Mouse (Mus musculus) liver, embryonic 16.5 days (tissue): ENCODE measurements around the gene Klf9. TPM values are rescaled to one million over a fixed set of nuclear protein-coding genes. Genes with fewer than 3 reads are reported as not detected.

ENCODE experiments used
- ATAC-seq: fragments of 200-750 bp; cut with Nextera tagmentation; 2 replicates; pipeline ENCODE4 v1.8.0; 2017; ENCODE audit warnings: low read depth, mild to moderate bottlenecking, moderate number of reproducible peaks, moderate library complexity
- H3K27ac ChIP-seq: fragments of 300-500 bp; sonication (generic); 2 replicates; pipeline ENCODE4 v1.5.1; 2014; ENCODE audit warnings: mild to moderate bottlenecking, low read length
- H3K27me3 ChIP-seq: fragments of 300-500 bp; sonication (generic); 2 replicates; pipeline ENCODE4 v1.6.1; 2014; ENCODE audit warnings: low read depth, low read length, mixed read lengths; ENCODE audit not compliant: control insufficient read depth, insufficient read depth
- H3K36me3 ChIP-seq: fragments of 300-500 bp; sonication (generic); 2 replicates; pipeline ENCODE4 v1.6.1; 2014; ENCODE audit warnings: mild to moderate bottlenecking; ENCODE audit not compliant: control insufficient read depth, insufficient read depth
- H3K4me1 ChIP-seq: fragments of 300-500 bp; sonication (generic); 2 replicates; pipeline ENCODE4 v1.6.1; 2014; ENCODE audit warnings: low read depth, low read length, mixed read lengths; ENCODE audit not compliant: control insufficient read depth
- H3K4me2 ChIP-seq: fragments of 300-500 bp; sonication (generic); 2 replicates; pipeline ENCODE4 v1.6.1; 2014; ENCODE audit warnings: low read depth, low read length, mixed read lengths
- H3K4me3 ChIP-seq: fragments of 300-500 bp; sonication (generic); 2 replicates; pipeline ENCODE4 v1.5.1; 2014; ENCODE audit warnings: low read depth, mild to moderate bottlenecking, low read length
- H3K9ac ChIP-seq: fragments of 300-500 bp; sonication (generic); 2 replicates; pipeline ENCODE4 v1.6.1; 2014; ENCODE audit warnings: low read depth, low read length
- H3K9me3 ChIP-seq: fragments of 300-500 bp; sonication (generic); replicated peaks from 2 replicates; pipeline ENCODE4 v1.6.1; 2016; ENCODE audit warnings: low read length; ENCODE audit not compliant: control insufficient read depth
- WGBS: fragments of 180-500 bp; shearing (Covaris S2); extraction: QIAGEN DNeasy Blood & Tissue Kit; methylation state at CpG from one replicate; pipeline ENCODE4 v1.1.7; 2014; ENCODE audit not compliant: insufficient replicate concordance; 5-methylcytosine and 5-hydroxymethylcytosine counted together
- polyA plus RNA-seq: library from polyadenylated mRNA; unstranded; fragments of >200 nt; fragmentation: Nextera tagmentation; extraction: Ambion mirVana; gene quantifications from 2 replicates; pipeline ENCODE4 v1.2.1, GENCODE M21; 2015

Klf9 gene
- polyA plus RNA-seq, 1 experiment from 2014 or later = 0.90 TPM

DNA sequence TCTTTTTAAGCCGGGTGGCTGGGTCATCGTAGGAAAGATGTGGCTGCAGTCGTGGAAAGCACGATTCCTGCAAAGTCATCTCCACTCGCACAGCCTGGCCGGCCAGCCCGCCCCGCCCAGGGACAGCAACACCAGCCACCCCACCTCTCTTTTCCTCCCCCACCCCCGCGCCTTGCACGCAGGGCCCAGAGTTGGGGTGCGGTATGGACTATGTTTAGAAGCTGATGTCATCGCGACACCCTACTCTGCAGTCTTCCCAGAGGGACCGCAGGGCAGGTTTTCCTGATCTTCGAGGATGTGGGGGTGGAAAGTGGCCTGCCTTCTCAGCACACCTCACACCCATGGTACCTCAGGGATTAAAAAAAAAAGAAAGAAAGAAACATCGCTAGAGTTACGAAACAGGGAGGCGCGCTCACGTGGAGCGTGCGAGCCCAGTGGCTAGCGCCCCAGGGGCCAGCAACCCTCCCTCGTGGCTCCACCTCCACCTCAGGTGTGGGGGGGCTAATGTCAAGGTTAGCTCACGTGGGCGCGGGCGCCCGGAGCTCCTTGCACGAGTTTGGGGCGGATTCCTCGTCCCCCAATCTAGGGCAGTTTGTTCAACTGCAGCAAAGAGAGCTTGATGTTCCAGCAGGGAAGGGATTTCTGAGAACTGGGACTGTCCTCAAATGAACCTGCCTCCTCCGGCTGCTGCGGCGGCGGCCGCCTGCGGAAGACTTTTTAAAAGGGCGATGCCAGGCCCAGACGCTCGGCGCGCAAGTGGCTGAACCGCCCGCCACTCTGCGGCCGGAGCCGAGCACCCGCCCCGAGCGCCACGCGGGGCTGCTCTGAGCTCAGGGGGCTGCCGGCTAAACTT lies 5.5 kb upstream of the Klf9 start:
- Histone ChIP-seq H3K4me1 (peaks cover 26% of the 10 kb centered on the region), H3K36me3 (no peaks in the 10 kb centered on the region), H3K27me3 (peaks cover 52% of the 10 kb centered on the region), H3K4me3 (peak overlapping the region; percentile 51), H3K4me2 (peak overlapping the region; percentile 82), H3K9me3 (no peaks in the 10 kb centered on the region), H3K27ac (no peak overlapping the region), H3K9ac (peak overlapping the region; percentile 31)
- peak; percentile 49 for ATAC-seq
- under 1% methylated on average over 55 of the region's 55 CpGs for WGBS

DNA sequence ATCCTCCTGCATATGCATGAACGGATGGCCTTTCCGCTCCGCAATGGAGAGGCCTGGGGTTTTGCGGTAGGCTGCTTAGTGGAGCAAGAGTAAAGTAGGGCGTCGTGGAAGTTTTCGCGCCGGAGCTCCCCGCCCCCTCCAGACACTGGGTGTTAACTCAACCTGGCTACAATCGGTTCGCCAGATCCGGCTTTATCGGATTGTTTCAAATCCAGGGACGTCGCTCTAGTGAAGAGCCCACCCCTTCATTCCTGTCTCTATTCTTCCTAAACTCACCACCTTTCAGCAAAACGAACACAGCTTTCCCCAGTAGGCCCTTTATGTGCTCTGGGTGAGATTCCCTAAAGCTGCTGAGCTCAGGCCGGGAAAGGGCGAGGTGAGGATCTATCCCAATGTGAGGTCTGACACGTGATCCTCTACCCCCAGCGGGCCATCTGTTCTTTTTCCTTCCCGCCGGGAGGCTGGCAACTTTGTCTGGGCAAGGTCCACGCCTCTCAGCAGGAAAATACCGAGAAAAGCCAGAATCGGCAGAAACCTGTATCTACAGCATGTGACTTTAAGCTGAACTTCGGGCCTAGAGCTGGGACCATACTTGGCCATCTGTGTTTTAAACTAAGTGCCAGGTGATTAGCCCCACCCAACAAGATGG lies 4.7 kb upstream of the Klf9 start:
- no peak for ATAC-seq
- H3K27me3 ChIP-seq = peaks cover 52% of the 10 kb centered on the region

DNA sequence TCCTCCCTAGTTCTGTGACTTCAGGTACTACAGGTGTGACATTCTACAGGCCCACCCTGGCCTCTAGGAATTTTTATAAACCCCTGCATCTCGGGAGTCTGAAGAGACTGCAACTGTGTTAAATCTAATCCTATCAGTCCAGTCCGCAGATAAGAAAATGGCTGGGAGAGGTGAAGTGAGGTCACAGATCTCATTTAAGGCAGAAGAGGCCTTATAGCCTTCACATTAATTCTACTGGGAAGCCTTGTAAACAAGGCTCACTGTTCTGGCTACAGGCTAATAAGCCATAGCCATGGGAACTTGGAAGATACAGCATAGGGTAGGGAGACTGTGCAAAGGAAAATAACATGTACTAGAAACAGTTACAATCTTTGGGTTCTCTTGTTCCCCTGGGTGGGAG lies 3.7 kb upstream of the Klf9 start:
- H3K9ac ChIP-seq = no peak overlapping the region
- no peak overlapping the region for H3K27ac ChIP-seq
- no peaks in the 10 kb centered on the region for H3K36me3 ChIP-seq
- peaks cover 34% of the 10 kb centered on the region for H3K4me1 ChIP-seq
- WGBS = 51% methylated on average over 2 of the region's 2 CpGs
- no peak for ATAC-seq
- no peaks in the 10 kb centered on the region for H3K9me3 ChIP-seq
- H3K4me2 ChIP-seq = no peak overlapping the region
- no peak overlapping the region for H3K4me3 ChIP-seq
- H3K27me3 ChIP-seq = peaks cover 47% of the 10 kb centered on the region

More for the DNA sequence above, 4.7 kb upstream of the Klf9 start:
- Histone ChIP-seq H3K36me3 (no peaks in the 10 kb centered on the region), H3K4me3 (peak overlapping the region; percentile 51), H3K4me2 (peak overlapping the region; percentile 82), H3K9ac (peak overlapping the region; percentile 31), H3K27ac (no peak overlapping the region), H3K9me3 (no peaks in the 10 kb centered on the region), H3K4me1 (peaks cover 26% of the 10 kb centered on the region)
- WGBS = 11% methylated on average over 27 of the region's 27 CpGs

DNA sequence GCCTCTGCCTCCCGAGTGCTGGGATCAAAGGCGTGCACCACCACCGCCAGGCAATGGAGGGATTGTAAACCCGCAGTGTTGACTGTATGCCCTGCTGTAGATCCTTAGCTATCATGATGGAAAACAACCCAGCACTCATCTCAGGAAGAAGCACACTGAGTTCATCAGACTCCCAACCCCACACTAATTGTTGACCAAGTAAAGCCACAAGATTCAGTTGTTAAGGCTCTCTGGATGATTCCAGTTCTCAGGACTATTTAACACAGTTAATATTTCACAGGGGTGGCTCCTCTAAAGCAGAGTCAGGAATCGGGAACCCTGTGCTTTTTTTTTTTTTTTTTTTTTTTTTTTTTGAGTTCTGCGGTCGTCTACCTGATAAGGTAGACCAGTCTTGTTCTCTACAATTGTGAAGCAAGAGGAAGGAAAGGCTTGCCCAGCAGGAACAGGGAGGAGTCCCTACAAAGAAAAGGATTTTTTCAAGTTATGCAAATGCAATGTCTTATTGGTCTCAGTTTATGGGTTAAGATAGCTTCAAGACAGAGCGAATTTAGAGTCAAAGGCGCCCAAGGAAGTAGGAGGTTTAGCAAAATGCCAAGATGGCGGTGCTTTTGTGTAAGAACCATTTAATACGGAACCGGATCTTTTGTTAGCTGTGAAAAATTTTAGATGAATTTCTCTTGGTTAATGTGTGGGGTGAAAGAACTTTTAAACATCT lies 1.1 kb upstream of the Klf9 start:
- Histone ChIP-seq H3K36me3 (no peaks in the 10 kb centered on the region), H3K4me1 (peaks cover 40% of the 10 kb centered on the region), H3K4me2 (peak overlapping the region; percentile 98), H3K27me3 (peaks cover 32% of the 10 kb centered on the region), H3K4me3 (peak overlapping the region; percentile 71), H3K9me3 (no peaks in the 10 kb centered on the region), H3K27ac (no peak overlapping the region; the same call in 1 of the 2 replicates), H3K9ac (peak overlapping the region; percentile 72; the same call in 1 of the 2 replicates)
- WGBS = 34% methylated on average over 12 of the region's 12 CpGs
- ATAC-seq = no peak

DNA sequence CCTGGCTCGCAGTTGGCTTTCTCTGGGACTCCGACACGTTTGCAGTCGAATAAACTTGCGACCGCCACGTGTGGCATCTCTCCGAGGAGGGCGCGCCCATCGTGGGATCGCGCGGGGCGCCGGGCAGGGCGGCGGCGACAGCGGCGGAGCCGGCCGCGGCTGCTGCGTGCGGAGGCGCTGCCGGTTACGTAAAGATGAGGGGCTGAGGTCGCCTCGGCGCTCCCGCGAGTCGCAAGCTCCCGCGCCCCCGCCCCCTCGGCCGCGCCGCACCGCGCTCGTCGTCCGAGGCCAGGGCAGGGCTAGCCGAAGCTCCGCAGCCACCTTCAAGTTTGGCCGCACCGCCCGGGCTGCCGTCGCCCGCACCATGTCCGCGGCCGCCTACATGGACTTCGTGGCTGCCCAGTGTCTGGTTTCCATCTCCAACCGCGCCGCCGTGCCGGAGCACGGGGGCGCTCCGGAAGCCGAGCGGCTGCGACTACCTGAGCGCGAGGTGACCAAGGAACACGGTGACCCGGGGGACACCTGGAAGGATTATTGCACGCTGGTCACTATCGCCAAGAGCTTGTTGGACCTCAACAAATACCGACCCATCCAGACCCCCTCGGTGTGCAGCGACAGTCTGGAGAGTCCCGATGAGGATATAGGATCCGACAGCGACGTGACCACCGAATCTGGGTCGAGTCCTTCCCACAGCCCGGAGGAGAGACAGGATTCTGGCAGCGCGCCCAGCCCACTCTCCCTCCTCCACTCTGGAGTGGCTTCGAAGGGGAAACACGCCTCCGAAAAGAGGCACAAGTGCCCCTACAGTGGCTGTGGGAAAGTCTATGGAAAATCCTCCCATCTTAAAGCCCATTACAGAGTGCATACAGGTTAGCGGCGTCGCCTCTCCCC lies 610 bp downstream of the Klf9 start:
- Histone ChIP-seq H3K4me1 (peaks cover 23% of the 10 kb centered on the region), H3K9ac (peak overlapping the region; percentile 72), H3K9me3 (no peaks in the 10 kb centered on the region), H3K27ac (peak overlapping the region; percentile 85), H3K36me3 (no peaks in the 10 kb centered on the region), H3K4me2 (peak overlapping the region; percentile 98), H3K27me3 (peaks cover 14% of the 10 kb centered on the region), H3K4me3 (peak overlapping the region; percentile 71)
- under 1% methylated on average over 88 of the region's 94 CpGs for WGBS
- peak; percentile 26 for ATAC-seq

DNA sequence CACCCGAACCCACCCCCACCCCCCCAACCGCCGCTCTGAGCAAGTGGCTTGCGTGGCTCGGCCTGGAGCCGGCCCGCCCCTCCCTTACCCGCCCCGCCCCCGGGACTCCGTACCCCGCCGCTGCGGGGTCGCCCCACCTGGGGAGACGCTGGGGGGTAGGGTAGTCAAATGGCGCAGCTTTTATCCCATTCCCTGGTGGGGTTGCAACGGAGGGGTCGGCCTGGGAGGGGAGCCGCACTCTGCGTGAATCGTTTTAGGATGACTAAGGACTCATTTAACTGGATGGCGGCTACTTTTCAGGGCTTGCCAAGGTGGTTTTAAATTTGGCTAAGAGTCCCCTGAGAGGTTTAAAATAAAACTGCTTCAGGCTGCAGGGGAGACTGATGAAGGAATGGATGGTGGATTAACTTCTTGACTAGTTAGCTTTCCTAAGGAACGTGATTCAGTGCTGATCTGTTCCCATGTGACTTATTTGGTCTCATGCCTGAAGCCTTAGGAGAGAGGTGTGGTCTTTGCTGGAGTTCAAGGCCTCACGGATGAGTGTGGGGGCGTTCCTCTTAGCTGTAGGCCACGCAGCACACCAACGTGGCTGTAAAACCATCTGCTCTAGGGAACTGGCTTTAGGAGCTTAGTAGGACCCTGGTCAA lies 1.5 kb downstream of the Klf9 start:
- Histone ChIP-seq H3K4me1 (peaks cover 23% of the 10 kb centered on the region), H3K4me2 (peak overlapping the region; percentile 98), H3K4me3 (peak overlapping the region; percentile 71), H3K9ac (peak overlapping the region; percentile 72; the same call in 1 of the 2 replicates), H3K36me3 (no peaks in the 10 kb centered on the region), H3K27ac (no peak overlapping the region), H3K9me3 (no peaks in the 10 kb centered on the region), H3K27me3 (peaks cover 7% of the 10 kb centered on the region)
- WGBS = 8% methylated on average over 26 of the region's 28 CpGs
- ATAC-seq = no peak

DNA sequence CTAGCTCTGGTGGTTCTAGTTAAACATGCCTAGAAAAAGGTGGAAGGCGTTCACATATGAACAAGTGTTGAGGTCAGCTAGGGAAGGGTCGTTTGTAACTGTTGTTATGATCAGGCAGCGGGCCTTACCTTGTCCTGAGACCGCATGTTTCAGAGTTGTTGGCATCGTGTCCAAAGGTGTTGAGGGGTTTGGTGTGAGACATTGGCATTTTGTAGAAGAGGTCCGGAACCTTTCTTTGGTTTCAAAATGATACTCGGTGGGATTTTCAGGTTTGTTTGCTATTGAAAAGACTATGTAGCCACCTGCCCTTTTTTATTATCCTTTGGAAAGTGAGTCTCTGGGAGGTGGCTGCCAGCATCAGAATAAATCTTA lies 2.0 kb downstream of the Klf9 start:
- Histone ChIP-seq H3K9ac (no peak overlapping the region; the same call in 1 of the 2 replicates), H3K27me3 (peaks cover 5% of the 10 kb centered on the region), H3K36me3 (no peaks in the 10 kb centered on the region), H3K4me3 (peak overlapping the region; percentile 71), H3K27ac (no peak overlapping the region), H3K9me3 (no peaks in the 10 kb centered on the region), H3K4me2 (peak overlapping the region; percentile 98), H3K4me1 (peaks cover 23% of the 10 kb centered on the region)
- no peak for ATAC-seq
- 60% methylated on average over 7 of the region's 7 CpGs for WGBS

DNA sequence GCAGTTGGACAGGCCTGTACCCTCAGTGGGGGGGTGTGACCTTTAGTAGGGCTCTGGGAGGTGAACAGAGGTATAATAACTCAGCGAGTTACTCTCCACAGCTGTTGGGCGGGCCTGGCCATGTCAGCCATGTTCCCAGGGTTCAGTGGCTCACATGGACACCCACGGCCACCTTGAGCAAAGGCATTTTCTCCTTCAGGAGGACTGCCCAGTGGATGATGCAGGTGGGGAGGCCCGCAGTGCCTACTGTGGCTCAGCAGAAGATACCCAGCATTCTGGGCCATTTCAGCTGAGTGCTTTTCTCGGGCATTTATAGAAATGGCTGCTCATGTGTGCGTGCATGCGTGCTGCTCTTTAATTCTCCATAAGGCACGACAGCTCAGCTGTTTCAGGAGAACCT lies 2.5 kb downstream of the Klf9 start:
- H3K27me3 ChIP-seq = peaks cover 5% of the 10 kb centered on the region
- peaks cover 23% of the 10 kb centered on the region for H3K4me1 ChIP-seq
- H3K36me3 ChIP-seq = no peaks in the 10 kb centered on the region
- H3K9me3 ChIP-seq = no peaks in the 10 kb centered on the region
- H3K4me2 ChIP-seq = peak overlapping the region; percentile 98; the same call in 1 of the 2 replicates
- H3K27ac ChIP-seq = no peak overlapping the region
- no peak overlapping the region for H3K9ac ChIP-seq
- WGBS = 70% methylated on average over 8 of the region's 8 CpGs
- no peak overlapping the region for H3K4me3 ChIP-seq
- no peak for ATAC-seq
